Mouse (Mus musculus) MEL (cell line): ENCODE measurements at regions not wholly inside any gene's neighbourhood (a gene's known extent, or its start where the extent isn't known, plus 50 kb on each side); places are given as distances from the start of the nearest gene placed in this dataset.

ENCODE experiments used
- CTCF ChIP-seq, 3 experiments: IDR thresholded peaks in 2 of 3; conservative IDR thresholded peaks in 1 of 3; 2 replicates each; pipeline ENCODE4 v1.5.1; 2011 to 2012; ENCODE audit warnings: low read length in 3 of 3, low read depth in 2 of 3, mild to moderate bottlenecking in 2 of 3, improper control_type of control experiment in 1 of 3, inconsistent platforms in 1 of 3, mixed read lengths in 1 of 3, moderate library complexity in 1 of 3; ENCODE audit not compliant: control insufficient read depth in 1 of 3, insufficient read depth in 1 of 3, poor library complexity in 1 of 3, severe bottlenecking in 1 of 3
- E2F4 ChIP-seq: IDR thresholded peaks from 2 replicates; pipeline ENCODE4 v1.6.1; 2011; ENCODE audit warnings: low read depth, low read length, improper control_type of control experiment, borderline replicate concordance
- EP300 ChIP-seq, 2 experiments: IDR thresholded peaks; 2 replicates each; pipeline ENCODE4 v1.6.1; 2011; ENCODE audit warnings: improper control_type of control experiment in 2 of 2, low read length in 2 of 2, low read depth in 1 of 2, mild to moderate bottlenecking in 1 of 2
- ETS1 ChIP-seq: IDR thresholded peaks from 2 replicates; pipeline ENCODE4 v1.6.1; 2012; ENCODE audit warnings: low read depth, mild to moderate bottlenecking, inconsistent platforms, low read length, improper control_type of control experiment, moderate library complexity
- KAT2A ChIP-seq: conservative IDR thresholded peaks from 2 replicates; pipeline ENCODE4 v1.6.1; 2012; ENCODE audit warnings: low read depth, low read length, improper control_type of control experiment, inconsistent platforms
- MAX ChIP-seq: IDR thresholded peaks from 2 replicates; pipeline ENCODE4 v1.6.1; 2011; ENCODE audit warnings: low read length, improper control_type of control experiment
- POLR2A ChIP-seq, 2 experiments: IDR thresholded peaks; 2 replicates each; pipeline ENCODE4 v1.6.1; 2011 to 2012; ENCODE audit warnings: low read length in 2 of 2, mild to moderate bottlenecking in 2 of 2, control low read depth in 1 of 2, improper control_type of control experiment in 1 of 2, low read depth in 1 of 2, moderate library complexity in 1 of 2; ENCODE audit not compliant: control insufficient read depth in 1 of 2, insufficient read depth in 1 of 2, poor library complexity in 1 of 2
- RAD21 ChIP-seq: IDR thresholded peaks from 2 replicates; pipeline ENCODE4 v1.6.1; 2011; ENCODE audit warnings: mild to moderate bottlenecking, low read depth, low read length, improper control_type of control experiment
- USF1 ChIP-seq: IDR thresholded peaks from 2 replicates; pipeline ENCODE4 v1.6.1; 2014; ENCODE audit warnings: low read depth, mild to moderate bottlenecking, inconsistent platforms, low read length, improper control_type of control experiment, moderate library complexity
- USF2 ChIP-seq, 2 experiments: IDR thresholded peaks; 2 replicates each; pipeline ENCODE4 v1.6.1; 2011 to 2012; ENCODE audit warnings: improper control_type of control experiment in 2 of 2, low read length in 2 of 2, borderline replicate concordance in 1 of 2, inconsistent platforms in 1 of 2, low read depth in 1 of 2, mild to moderate bottlenecking in 1 of 2; ENCODE audit not compliant: insufficient read depth in 1 of 2
- ZKSCAN1 ChIP-seq: IDR thresholded peaks from 2 replicates; pipeline ENCODE4 v1.6.1; 2012; ENCODE audit warnings: low read depth, mild to moderate bottlenecking, inconsistent platforms, low read length, improper control_type of control experiment, moderate library complexity

- TF ChIP-seq USF1 (no peak), POLR2A (IDR thresholded peaks at IDR 0.05; ENCODE audit: control insufficient read depth in 1 of 2, insufficient read depth in 1 of 2, low read depth in 1 of 2, low read length in 2 of 2, poor library complexity in 1 of 2) (no peak), E2F4 (no peak), ETS1 (no peak), ZKSCAN1 (no peak), CTCF (IDR thresholded peaks at IDR 0.05 in 2 of 3, conservative IDR thresholded peaks at IDR 0.05 in 1 of 3; ENCODE audit: control insufficient read depth in 1 of 3, insufficient read depth in 1 of 3, low read depth in 2 of 3, low read length in 3 of 3, poor library complexity in 1 of 3, severe bottlenecking in 1 of 3) (no peak), USF2 (IDR thresholded peaks at IDR 0.05; ENCODE audit: borderline replicate concordance in 1 of 2, insufficient read depth in 1 of 2, low read depth in 1 of 2, low read length in 2 of 2) (no peak), RAD21 (no peak), EP300 (IDR thresholded peaks at IDR 0.05; ENCODE audit: low read depth in 1 of 2, low read length in 2 of 2) (no peak), KAT2A (no peak), MAX (no peak)
Measured at GRCm38 (mm10) chr12:54264418-54264733, 60.7 kb upstream of the Egln3 start.
